Mouse (Mus musculus) stomach, embryonic 16.5 days (tissue): ENCODE data around the gene Vmn1r218. TPM values are rescaled to one million over a fixed set of nuclear protein-coding genes. Genes with fewer than 3 reads are reported as not detected.

Source experiments
- polyA plus RNA-seq: library from polyadenylated mRNA; unstranded; fragments of >200 nt; fragmentation: Nextera tagmentation; extraction: Ambion mirVana; gene quantifications from 2 replicates; pipeline ENCODE4 v1.2.1, GENCODE M21; 2015

Gene Vmn1r218
- polyA plus RNA-seq, 1 experiment from 2014 or later = not detected

Other genes starting within 250 kb of the Vmn1r218 start
- gene Vmn1r212, start 248.9 kb upstream of the Vmn1r218 start, polyA plus RNA-seq = not detected in 2 replicates
- not detected in 2 replicates for gene Vmn1r213, start 125.5 kb upstream of the Vmn1r218 start, polyA plus RNA-seq
- gene Vmn1r214, start 102.7 kb upstream of the Vmn1r218 start, polyA plus RNA-seq = not detected in 2 replicates
- gene Vmn1r215, start 65.1 kb upstream of the Vmn1r218 start, polyA plus RNA-seq = not detected in 2 replicates
- not detected in 2 replicates for gene Vmn1r217, start 14.9 kb upstream of the Vmn1r218 start, polyA plus RNA-seq
- gene Vmn1r219, start 26.2 kb downstream of the Vmn1r218 start, polyA plus RNA-seq = not detected in 2 replicates
- not detected in 2 replicates for gene Vmn1r220, start 54.8 kb downstream of the Vmn1r218 start, polyA plus RNA-seq
- not detected in 2 replicates for gene Vmn1r221, start 81.0 kb downstream of the Vmn1r218 start, polyA plus RNA-seq
- gene Vmn1r222, start 102.8 kb downstream of the Vmn1r218 start, polyA plus RNA-seq = not detected in 2 replicates
- gene Vmn1r223, start 114.0 kb downstream of the Vmn1r218 start, polyA plus RNA-seq = not detected in 2 replicates
- gene Zfp322a, start 236.1 kb downstream of the Vmn1r218 start, polyA plus RNA-seq = 36.9 and 38.3 TPM in 2 replicates